Mouse (Mus musculus) CH12.LX (cell line): ENCODE measurements around the gene Slc25a11. TPM values are rescaled to one million over a fixed set of nuclear protein-coding genes. Genes with fewer than 3 reads are reported as not detected.

Experiments
- DNase-seq: peaks from one replicate; pipeline ENCODE4 v3.0.0-alpha.2; 2013; ENCODE audit errors: extremely low read depth
- H3K27ac ChIP-seq: 2 replicates; pipeline ENCODE4 v1.5.1; 2012; ENCODE audit warnings: low read depth, mild to moderate bottlenecking, control low read depth, moderate library complexity; ENCODE audit not compliant: insufficient read depth
- H3K27me3 ChIP-seq: replicated peaks from 2 replicates; pipeline ENCODE3; 2012; ENCODE audit warnings: inconsistent platforms
- H3K36me3 ChIP-seq, 2 experiments: replicated peaks in 1 of 2; 2 replicates each; pipeline versions ENCODE3 to v1.6.1; 2012; ENCODE audit warnings: inconsistent platforms in 1 of 2, low read length in 1 of 2, mild to moderate bottlenecking in 1 of 2, mixed read lengths in 1 of 2, moderate library complexity in 1 of 2; ENCODE audit not compliant: control insufficient read depth in 1 of 2, insufficient read depth in 1 of 2
- H3K4me1 ChIP-seq, 2 experiments: 2 replicates each; pipeline ENCODE4 v1.6.1; 2012; ENCODE audit warnings: inconsistent platforms in 1 of 2, moderate library complexity in 1 of 2; ENCODE audit not compliant: insufficient read depth in 2 of 2, control insufficient read depth in 1 of 2
- H3K4me2 ChIP-seq: 2 replicates; pipeline ENCODE4 v1.6.1; 2012; ENCODE audit warnings: low read depth, mild to moderate bottlenecking, control low read depth; ENCODE audit not compliant: poor library complexity, insufficient read depth, severe bottlenecking
- H3K4me3 ChIP-seq, 3 experiments: fragments of 150-350 bp in 1 of 3; sonication (generic) in 1 of 3; replicated peaks in 1 of 3; 2 replicates each; pipeline versions ENCODE3 to v1.5.1; 2011 to 2012; ENCODE audit warnings: low read depth in 2 of 3, low read length in 2 of 3, mild to moderate bottlenecking in 2 of 3, moderate library complexity in 2 of 3, control low read depth in 1 of 3, improper control_type of control experiment in 1 of 3, inconsistent platforms in 1 of 3, mixed read lengths in 1 of 3; ENCODE audit not compliant: poor library complexity in 1 of 3
- H3K79me2 ChIP-seq: replicated peaks from 2 replicates; pipeline ENCODE4 v1.6.1; 2012; ENCODE audit warnings: mild to moderate bottlenecking, moderate library complexity; ENCODE audit not compliant: control insufficient read depth, poor library complexity, insufficient read depth, severe bottlenecking; ENCODE audit errors: extremely low read depth
- H3K9ac ChIP-seq: 2 replicates; pipeline ENCODE4 v1.6.1; 2012; ENCODE audit warnings: low read depth, mild to moderate bottlenecking, control low read depth, moderate library complexity; ENCODE audit not compliant: insufficient read depth
- H3K9me3 ChIP-seq: replicated peaks from 2 replicates; pipeline ENCODE3; 2012; ENCODE audit warnings: low read length, inconsistent platforms, mixed read lengths
- CHD2 ChIP-seq: IDR thresholded peaks from 2 replicates; pipeline ENCODE4 v1.6.1; 2011; ENCODE audit warnings: low read length, improper control_type of control experiment
- ELF1 ChIP-seq: IDR thresholded peaks from 2 replicates; pipeline ENCODE4 v1.6.1; 2014; ENCODE audit warnings: low read depth, mild to moderate bottlenecking, inconsistent platforms, low read length, improper control_type of control experiment
- ETS1 ChIP-seq: conservative IDR thresholded peaks from 2 replicates; pipeline ENCODE4 v1.6.1; 2012; ENCODE audit warnings: low read depth, mild to moderate bottlenecking, inconsistent platforms, low read length, improper control_type of control experiment, moderate library complexity
- JUN ChIP-seq: IDR thresholded peaks from 2 replicates; pipeline ENCODE4 v1.6.1; 2011; ENCODE audit warnings: low read depth, mild to moderate bottlenecking, low read length, improper control_type of control experiment, moderate library complexity; ENCODE audit not compliant: insufficient read depth
- KAT2A ChIP-seq: IDR thresholded peaks from 2 replicates; pipeline ENCODE4 v1.6.1; 2012; ENCODE audit warnings: low read length, improper control_type of control experiment, inconsistent platforms; ENCODE audit not compliant: insufficient replicate concordance
- POLR2AphosphoS2 ChIP-seq: IDR thresholded peaks from 2 replicates; pipeline ENCODE4 v1.6.1; 2011; ENCODE audit warnings: low read depth, low read length, improper control_type of control experiment
- SIN3A ChIP-seq: IDR thresholded peaks from 2 replicates; pipeline ENCODE4 v1.6.1; 2012; ENCODE audit warnings: low read length, improper control_type of control experiment, inconsistent platforms
- SMC3 ChIP-seq: IDR thresholded peaks from 2 replicates; pipeline ENCODE4 v1.6.1; 2011; ENCODE audit warnings: low read depth, low read length, improper control_type of control experiment
- USF1 ChIP-seq: IDR thresholded peaks from 2 replicates; pipeline ENCODE4 v1.6.1; 2014; ENCODE audit warnings: low read depth, mild to moderate bottlenecking, inconsistent platforms, low read length, improper control_type of control experiment
- ZC3H11A ChIP-seq: IDR thresholded peaks from 2 replicates; pipeline ENCODE4 v1.6.1; 2012; ENCODE audit warnings: low read depth, mild to moderate bottlenecking, inconsistent platforms, low read length, improper control_type of control experiment
- dilution Hi-C: fragments of 300-500 bp; cut with MboI; formaldehyde crosslinking; loops from 2 replicates; pipeline ENCODE4 v1.14.3; 2020; ENCODE audit warnings: low sequenced_read_pairs; ENCODE audit not compliant: extremely low pct_unique_long_range_greater_than_20kb, extremely low pct_ligation_motif_present
- in situ Hi-C: fragments of 300-500 bp; cut with MboI; formaldehyde crosslinking; loops from 3 replicates; pipeline ENCODE4 v1.14.3; 2019; ENCODE audit warnings: low sequenced_read_pairs, low pct_ligation_motif_present, low pct_unique_long_range_greater_than_20kb, mixed read lengths
- polyA plus RNA-seq: library from polyadenylated mRNA; unstranded; fragments of >175 nt; gene quantifications from 2 replicates; pipeline ENCODE4 v1.2.1, GENCODE M21; 2012; ENCODE audit warnings: low read depth; ENCODE audit not compliant: insufficient read length
- total RNA-seq, 2 experiments: library from RNA; depleted of rRNA; stranded (reverse); fragments of 300-350 nt in 1 of 2; fragments of >200 nt in 1 of 2; gene quantifications; 2 replicates each; pipeline ENCODE4 v1.2.3; 2012 to 2014

The Slc25a11 gene
- total and polyA plus RNA-seq, 3 experiments, result 99.0 to 135 (median 132) TPM

DNA sequence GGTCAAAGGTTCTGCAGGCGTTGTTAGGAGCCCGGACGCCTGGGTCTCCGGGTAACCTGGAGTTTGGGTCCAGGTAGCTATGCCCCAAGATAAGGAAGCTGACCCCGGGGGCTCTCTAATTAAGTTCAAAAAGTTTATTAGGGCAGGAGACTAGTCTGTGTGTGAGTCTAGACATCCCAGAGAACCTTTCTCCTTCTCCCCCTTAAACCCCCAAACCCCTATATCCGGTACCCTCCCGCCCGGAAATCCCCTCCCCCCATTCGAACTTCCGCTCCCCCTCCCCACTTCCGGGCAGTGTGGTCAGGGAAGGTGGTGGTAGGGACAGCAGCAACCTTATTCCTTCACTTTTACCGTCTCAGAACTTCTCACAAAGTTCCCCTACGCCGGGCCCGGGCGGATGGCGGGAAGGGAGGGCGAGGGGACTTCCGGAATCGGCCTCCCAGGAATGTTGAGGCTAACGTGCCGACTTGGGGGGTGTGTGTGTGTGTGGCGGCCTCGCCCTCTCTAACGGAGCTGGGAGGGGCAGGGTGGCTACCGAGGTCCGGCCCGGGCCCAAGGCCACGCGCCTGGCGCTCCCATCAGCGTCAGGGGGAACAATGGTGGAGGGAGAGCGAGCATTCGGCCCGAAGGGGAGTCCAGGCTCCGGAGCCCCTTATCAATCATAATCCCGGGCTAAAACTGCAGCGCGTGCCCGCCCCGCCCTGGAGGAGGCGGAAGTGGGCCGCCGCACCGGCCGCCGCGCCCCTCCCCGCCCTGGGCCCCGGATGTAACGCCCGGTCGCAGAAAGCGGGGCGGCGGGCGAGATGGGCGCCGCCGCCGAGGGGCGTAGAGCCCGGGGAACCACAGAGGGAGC, 6.3 kb upstream of the Slc25a11 start (continued):
- TF ChIP-seq USF1 (no peak), JUN (no peak), CHD2 (peak; percentile 88), ZC3H11A (no peak), SIN3A (peak; percentile 85), SMC3 (no peak), KAT2A (peak; percentile 72; the same call in 1 of the 2 replicates)

DNA sequence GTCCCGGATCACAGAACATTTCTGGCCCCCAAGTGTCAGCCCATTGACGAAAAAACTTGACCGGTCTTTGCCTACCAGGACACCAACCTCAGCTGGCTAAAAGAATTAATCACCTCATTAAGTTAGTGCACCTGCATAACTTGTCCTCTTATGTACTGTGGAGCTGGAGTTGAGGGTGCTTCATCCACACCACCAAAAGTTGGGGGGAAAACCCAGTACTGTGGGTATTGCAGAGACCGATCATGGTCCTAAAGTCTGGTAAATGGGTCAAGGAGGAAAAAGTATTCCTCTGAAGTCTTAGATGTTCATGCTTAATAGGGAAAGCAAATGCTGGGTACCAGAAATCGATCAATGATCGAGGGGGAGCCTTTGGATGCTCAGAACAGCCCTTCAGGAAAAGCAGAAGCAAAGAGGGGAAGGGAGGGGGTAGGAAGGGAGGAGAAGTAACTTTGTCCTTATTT, 5.6 kb upstream of the Slc25a11 start:
- Histone ChIP-seq H3K36me3 (peaks cover 38 to 49% of the 10 kb centered on the region in 2 experiments), H3K79me2 (peaks cover 65% of the 10 kb centered on the region), H3K27ac (peak overlapping the region; percentile 35), H3K27me3 (no peaks in the 10 kb centered on the region), H3K4me2 (peak overlapping the region; percentile 87), H3K4me1 (peaks cover 24 to 62% of the 10 kb centered on the region in 2 experiments), H3K9ac (peak overlapping the region; percentile 99), H3K9me3 (no peaks in the 10 kb centered on the region), H3K4me3 (peak overlapping the region; percentile 74 to 99 (median 78))
- TF ChIP-seq ELF1, result no peak
- TF ChIP-seq POLR2AphosphoS2, result peak; percentile 88
- no peak for DNase-seq
- dilution Hi-C loops (no loop called here), in situ Hi-C loops (no loop called here)

GRCm38 (mm10) chr11:70652029-70652883, 5.0 kb upstream of the Slc25a11 start:
- TF ChIP-seq USF1 (no peak), SIN3A (peak; percentile 57; the same call in 1 of the 2 replicates), ETS1 (peak; percentile 71; the same call in 1 of the 2 replicates)
- peaks cover 24 to 56% of the 10 kb centered on the region in 2 experiments for H3K4me1 ChIP-seq
- H3K27ac ChIP-seq, result peak overlapping the region; percentile 35
- H3K4me2 ChIP-seq, result peak overlapping the region; percentile 87
- peaks cover 70% of the 10 kb centered on the region for H3K79me2 ChIP-seq
- H3K9me3 ChIP-seq, result no peaks in the 10 kb centered on the region
- no peaks in the 10 kb centered on the region for H3K27me3 ChIP-seq
- dilution Hi-C loops, result no loop called here
- peak overlapping the region; percentile 74 to 99 (median 78) for H3K4me3 ChIP-seq
- peak overlapping the region; percentile 99 for H3K9ac ChIP-seq
- peaks cover 38 to 49% of the 10 kb centered on the region in 2 experiments for H3K36me3 ChIP-seq
- DNase-seq, result peak; percentile 68
- in situ Hi-C loops, result no loop called here
